Mouse (Mus musculus): ENCODE results near the gene Xlr4c. TPM values are rescaled to one million over a fixed set of nuclear protein-coding genes. Genes with fewer than 3 reads are reported as not detected.
A peak's percentile ranks its signal among the peaks of the same experiment; 100 is the strongest.
"Not testable (repeated sequence)": the region's sequence is repeated elsewhere in the genome, so short reads cannot be mapped to it uniquely, and the experiment has no call there.

Xlr4c gene
- polyA plus RNA-seq, 1 experiment from 2014 or later: not detected

GRCm38 (mm10) chrX:73191934-73192333 is 51.0 kb downstream of the Xlr4c start, which contains the start of gene Xlr3b:
Xlr3b (plus strand) TSS chrX:73192207.
- H3K36me3 ChIP-seq (ENCODE audit: control insufficient read depth, insufficient read depth, low read length); H3K9me3 ChIP-seq (replicated peaks; ENCODE audit: control insufficient read depth, low read length, poor library complexity, severe bottlenecking); H3K9ac ChIP-seq (ENCODE audit: low read depth, low read length); H3K4me3 ChIP-seq (ENCODE audit: low read depth, low read length); H3K27me3 ChIP-seq (ENCODE audit: control insufficient read depth, insufficient read depth, low read depth, low read length); H3K4me1 ChIP-seq (ENCODE audit: control insufficient read depth, insufficient read depth, low read length); H3K27ac ChIP-seq (ENCODE audit: low read length); H3K4me2 ChIP-seq (ENCODE audit: low read length): not testable (repeated sequence)
- WGBS: 91% methylated on average over 6 of the region's 12 CpGs
- ATAC-seq: peak; percentile 68; the same call in 1 of the 2 replicates

Other genes starting within 250 kb of the Xlr4c start
- gene Pnma5, start 206.0 kb downstream of the Xlr4c start, polyA plus RNA-seq (2015; fragmentation: Nextera tagmentation; extraction: Ambion mirVana): 0.10 and 0.11 TPM in 2 replicates
- gene Pnma3, start 178.3 kb downstream of the Xlr4c start, polyA plus RNA-seq (2015; fragmentation: Nextera tagmentation; extraction: Ambion mirVana): 5.5 and 5.6 TPM in 2 replicates
- 0.46 and 0.58 TPM in 2 replicates for gene Xlr4a, start 160.7 kb downstream of the Xlr4c start, polyA plus RNA-seq (2015; fragmentation: Nextera tagmentation; extraction: Ambion mirVana)
- 5.3 and 6.5 TPM in 2 replicates for gene Xlr3a, start 146.0 kb downstream of the Xlr4c start, polyA plus RNA-seq (2015; fragmentation: Nextera tagmentation; extraction: Ambion mirVana)
- 2.5 TPM in 2 replicates for gene Gm14685, start 126.1 kb downstream of the Xlr4c start, polyA plus RNA-seq (2015; fragmentation: Nextera tagmentation; extraction: Ambion mirVana)
- gene Xlr5b, start 94.3 kb downstream of the Xlr4c start, polyA plus RNA-seq (2015; fragmentation: Nextera tagmentation; extraction: Ambion mirVana): not detected in 2 replicates
- 1.6 and 2.1 TPM in 2 replicates for gene DXBay18, start 93.7 kb downstream of the Xlr4c start, polyA plus RNA-seq (2015; fragmentation: Nextera tagmentation; extraction: Ambion mirVana)
- gene Spin2d, start 66.1 kb downstream of the Xlr4c start, polyA plus RNA-seq (2015; fragmentation: Nextera tagmentation; extraction: Ambion mirVana): not detected in 2 replicates
- gene Xlr3b, start 50.9 kb downstream of the Xlr4c start, polyA plus RNA-seq (2015; fragmentation: Nextera tagmentation; extraction: Ambion mirVana): 13.1 and 13.7 TPM in 2 replicates
- gene Xlr4b, start 28.8 kb downstream of the Xlr4c start, polyA plus RNA-seq (2015; fragmentation: Nextera tagmentation; extraction: Ambion mirVana): 0.48 and 0.80 TPM in 2 replicates
- 35.1 and 37.5 TPM in 2 replicates for gene F8a, start 14.8 kb downstream of the Xlr4c start, polyA plus RNA-seq (2015; fragmentation: Nextera tagmentation; extraction: Ambion mirVana)
- gene Xlr3c, start 22.3 kb upstream of the Xlr4c start, polyA plus RNA-seq (2015; fragmentation: Nextera tagmentation; extraction: Ambion mirVana): not detected in 2 replicates
- gene Xlr5a, start 49.8 kb upstream of the Xlr4c start, polyA plus RNA-seq (2015; fragmentation: Nextera tagmentation; extraction: Ambion mirVana): not detected in 2 replicates
- not detected in 2 replicates for gene Xlr5c, start 49.8 kb upstream of the Xlr4c start, polyA plus RNA-seq (2015; fragmentation: Nextera tagmentation; extraction: Ambion mirVana)
- not detected in 2 replicates for gene Gm45015, start 93.7 kb upstream of the Xlr4c start, polyA plus RNA-seq (2015; fragmentation: Nextera tagmentation; extraction: Ambion mirVana)
- 10.8 and 11.0 TPM in 2 replicates for gene Zfp275, start 99.5 kb upstream of the Xlr4c start, polyA plus RNA-seq (2015; fragmentation: Nextera tagmentation; extraction: Ambion mirVana)
- gene Gm18336, start 155.6 kb upstream of the Xlr4c start, polyA plus RNA-seq (2015; fragmentation: Nextera tagmentation; extraction: Ambion mirVana): 0.08 and 0.11 TPM in 2 replicates
- gene Zfp92, start 168.0 kb upstream of the Xlr4c start, polyA plus RNA-seq (2015; fragmentation: Nextera tagmentation; extraction: Ambion mirVana): 2.2 and 2.5 TPM in 2 replicates
- gene Trex2, start 192.2 kb upstream of the Xlr4c start, polyA plus RNA-seq (2015; fragmentation: Nextera tagmentation; extraction: Ambion mirVana): not detected in 2 replicates
- 68.9 and 70.9 TPM in 2 replicates for gene Haus7, start 215.9 kb upstream of the Xlr4c start, polyA plus RNA-seq (2015; fragmentation: Nextera tagmentation; extraction: Ambion mirVana)
- 16.5 and 17.9 TPM in 2 replicates for gene Bgn, start 240.5 kb upstream of the Xlr4c start, polyA plus RNA-seq (2015; fragmentation: Nextera tagmentation; extraction: Ambion mirVana)